Mouse (Mus musculus): Measurements from ENCODE around the gene 9330182L06Rik.

GRCm38 (mm10) chr5:9446146-9446545, 180.2 kb downstream of the 9330182L06Rik start:
- TF ChIP-seq CTCF (IDR thresholded peaks at IDR 0.05; ENCODE audit: low read depth, low read length) (no peak), POLR2A (IDR thresholded peaks at IDR 0.05; ENCODE audit: insufficient read depth, low read length) (no peak), EP300 (IDR thresholded peaks at IDR 0.05; ENCODE audit: insufficient read depth, low read depth, low read length) (no peak)
